Mouse (Mus musculus) myocyte (in vitro differentiated cells): Measurements from ENCODE around the gene Snx29. TPM values are rescaled to one million over a fixed set of nuclear protein-coding genes. Genes with fewer than 3 reads are reported as not detected.

Source experiments
- H3K27me3 ChIP-seq: one replicate; pipeline ENCODE4 v1.6.1; 2011; ENCODE audit not compliant: control insufficient read depth, insufficient read depth, insufficient read length
- H3K36me3 ChIP-seq: one replicate; pipeline ENCODE4 v1.6.1; 2011; ENCODE audit not compliant: control insufficient read depth, insufficient read depth
- H3K4me2 ChIP-seq: one replicate; pipeline ENCODE4 v1.6.1; 2011; ENCODE audit warnings: low read depth, control low read depth
- H3K4me3 ChIP-seq: one replicate; pipeline ENCODE4 v1.5.1; 2011; ENCODE audit warnings: mild to moderate bottlenecking, control low read depth, moderate library complexity
- H3K79me2 ChIP-seq: one replicate; pipeline ENCODE4 v1.6.1; 2011; ENCODE audit not compliant: control insufficient read depth, insufficient read depth
- H3ac ChIP-seq: one replicate; pipeline ENCODE4 v1.6.1; 2011; ENCODE audit not compliant: control insufficient read depth, insufficient read length
- CEBPB ChIP-seq: IDR thresholded peaks from 2 replicates; pipeline ENCODE4 v1.6.1; 2011; ENCODE audit warnings: mild to moderate bottlenecking, moderate library complexity; ENCODE audit not compliant: poor library complexity, insufficient read depth, severe bottlenecking
- E2F4 ChIP-seq: IDR thresholded peaks from one replicate; pipeline ENCODE4 v1.6.1; 2011; ENCODE audit warnings: mild to moderate bottlenecking, control low read depth, moderate library complexity; ENCODE audit not compliant: insufficient read depth
- MAX ChIP-seq: IDR thresholded peaks from one replicate; pipeline ENCODE4 v1.6.1; 2011; ENCODE audit warnings: low read depth, mild to moderate bottlenecking, control low read depth
- MYOD1 ChIP-seq, 3 experiments: IDR thresholded peaks; one replicate each; pipeline ENCODE4 v1.6.1; 2011; ENCODE audit warnings: control low read depth in 2 of 3, low read depth in 2 of 3, mild to moderate bottlenecking in 2 of 3, moderate library complexity in 1 of 3; ENCODE audit not compliant: insufficient read length in 2 of 3, control insufficient read depth in 1 of 3
- MYOG ChIP-seq, 3 experiments: IDR thresholded peaks; one replicate each; pipeline ENCODE4 v1.6.1; 2011; ENCODE audit warnings: control low read depth in 2 of 3, low read depth in 2 of 3, mild to moderate bottlenecking in 2 of 3; ENCODE audit not compliant: insufficient read length in 2 of 3, control insufficient read depth in 1 of 3, insufficient read depth in 1 of 3
- POLR2A ChIP-seq: IDR thresholded peaks from one replicate; pipeline ENCODE4 v1.6.1; 2011; ENCODE audit warnings: low read depth, mild to moderate bottlenecking, control low read depth, moderate library complexity; ENCODE audit not compliant: insufficient read length
- POLR2AphosphoS2 ChIP-seq: IDR thresholded peaks from one replicate; pipeline ENCODE4 v1.6.1; 2011; ENCODE audit warnings: low read depth, control low read depth; ENCODE audit not compliant: insufficient read length
- REST ChIP-seq: IDR thresholded peaks from one replicate; pipeline ENCODE4 v1.6.1; 2011; ENCODE audit warnings: mild to moderate bottlenecking, control low read depth, moderate library complexity; ENCODE audit not compliant: insufficient read depth, insufficient read length
- SRF ChIP-seq: IDR thresholded peaks from one replicate; pipeline ENCODE4 v1.6.1; 2011; ENCODE audit warnings: low read depth; ENCODE audit not compliant: control insufficient read depth, insufficient read length
- TCF12 ChIP-seq: IDR thresholded peaks from one replicate; pipeline ENCODE4 v1.6.1; 2011; ENCODE audit warnings: mild to moderate bottlenecking, control low read depth; ENCODE audit not compliant: poor library complexity, insufficient read depth, severe bottlenecking
- TCF3 ChIP-seq: IDR thresholded peaks from one replicate; pipeline ENCODE4 v1.6.1; 2011; ENCODE audit warnings: low read depth, control low read depth; ENCODE audit not compliant: insufficient read length
- USF1 ChIP-seq: IDR thresholded peaks from one replicate; pipeline ENCODE4 v1.6.1; 2011; ENCODE audit warnings: low read depth, mild to moderate bottlenecking, control low read depth, moderate library complexity
- polyA plus RNA-seq: library from polyadenylated mRNA; unstranded; fragments of >200 nt; fragmentation: generic; extraction: Trizol; gene quantifications from one replicate; pipeline ENCODE4 v1.2.1, GENCODE M21; 2012; ENCODE audit warnings: missing spikeins

Gene Snx29
- polyA plus RNA-seq, 1 experiment: 1.7 TPM

GRCm38 (mm10) chr16:11621664-11622063 lies 299.0 kb downstream of the Snx29 start:
- no peak overlapping the region for H3K4me2 ChIP-seq
- H3K36me3 ChIP-seq: no peaks in the 10 kb centered on the region
- H3K27me3 ChIP-seq: no peaks in the 10 kb centered on the region
- H3K4me3 ChIP-seq: no peak overlapping the region
- H3K79me2 ChIP-seq: no peaks in the 10 kb centered on the region
- no peak for TF ChIP-seq MAX
- no peak for TF ChIP-seq MYOG (IDR thresholded peaks at IDR 0.05; ENCODE audit: control insufficient read depth in 1 of 3, insufficient read depth in 1 of 3, insufficient read length in 2 of 3, low read depth in 2 of 3)
- TF ChIP-seq TCF12: no peak
- no peak for TF ChIP-seq POLR2AphosphoS2
- no peak for TF ChIP-seq CEBPB
- no peak for TF ChIP-seq MYOD1 (IDR thresholded peaks at IDR 0.05; ENCODE audit: control insufficient read depth in 1 of 3, insufficient read length in 2 of 3, low read depth in 2 of 3)
- TF ChIP-seq USF1: no peak
- TF ChIP-seq REST: no peak
- TF ChIP-seq E2F4: no peak
- no peak for TF ChIP-seq TCF3
- no peak for TF ChIP-seq SRF
- no peak overlapping the region for H3ac ChIP-seq

DNA sequence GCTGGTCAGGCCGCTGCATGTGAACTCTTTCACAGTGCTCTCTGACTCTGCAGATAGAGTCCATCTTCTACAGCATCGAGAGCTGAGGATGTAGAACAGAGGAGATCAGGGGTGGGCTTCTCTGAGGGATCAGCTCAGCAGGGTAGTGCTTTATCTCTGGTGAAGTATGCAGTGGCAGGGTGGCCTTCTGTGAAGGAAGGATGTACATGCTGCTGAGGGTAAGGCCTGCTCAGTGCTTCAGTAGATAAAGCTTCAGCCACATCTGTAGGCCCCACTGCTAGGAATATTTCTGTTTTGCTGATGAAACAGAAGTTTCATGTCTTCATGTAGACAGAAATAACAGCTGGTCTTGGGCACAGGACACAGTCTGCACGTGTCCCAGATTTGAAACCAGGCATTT lies 300.3 kb downstream of the Snx29 start:
- Histone ChIP-seq H3K4me2 (no peak overlapping the region), H3ac (no peak overlapping the region), H3K4me3 (no peak overlapping the region), H3K79me2 (no peaks in the 10 kb centered on the region), H3K27me3 (no peaks in the 10 kb centered on the region), H3K36me3 (no peaks in the 10 kb centered on the region)
- TF ChIP-seq MAX: no peak
- TF ChIP-seq MYOD1 (IDR thresholded peaks at IDR 0.05; ENCODE audit: control insufficient read depth in 1 of 3, insufficient read length in 2 of 3, low read depth in 2 of 3): no peak
- no peak for TF ChIP-seq MYOG (IDR thresholded peaks at IDR 0.05; ENCODE audit: control insufficient read depth in 1 of 3, insufficient read depth in 1 of 3, insufficient read length in 2 of 3, low read depth in 2 of 3)
- TF ChIP-seq E2F4: no peak
- no peak for TF ChIP-seq TCF3
- TF ChIP-seq TCF12: no peak
- TF ChIP-seq USF1: no peak
- TF ChIP-seq POLR2AphosphoS2: no peak
- no peak for TF ChIP-seq SRF
- TF ChIP-seq CEBPB: no peak
- TF ChIP-seq POLR2A: no peak
- no peak for TF ChIP-seq REST

DNA sequence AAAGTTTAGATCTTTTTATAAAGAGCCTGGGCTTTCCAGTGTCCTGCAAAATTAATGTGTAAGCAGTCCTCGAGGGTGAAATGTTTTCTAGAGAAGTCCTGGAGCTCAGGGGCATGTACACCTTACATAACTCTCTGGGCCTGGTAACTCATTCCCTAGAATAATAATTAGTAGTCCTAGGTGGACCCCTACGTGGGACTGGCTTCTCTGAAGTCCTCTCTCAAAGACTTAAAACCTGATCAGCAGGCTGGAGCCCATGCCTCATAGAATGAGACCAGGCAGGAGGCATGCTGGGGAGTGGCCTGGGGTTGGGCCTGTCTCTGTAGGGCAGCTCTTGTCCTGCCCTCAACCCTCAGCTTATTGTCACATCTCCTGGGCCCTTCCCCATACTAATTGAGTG lies 301.4 kb downstream of the Snx29 start:
- TF ChIP-seq USF1 (no peak), E2F4 (no peak), POLR2AphosphoS2 (no peak), SRF (no peak), MAX (no peak), REST (no peak), CEBPB (no peak), MYOD1 (IDR thresholded peaks at IDR 0.05; ENCODE audit: control insufficient read depth in 1 of 3, insufficient read length in 2 of 3, low read depth in 2 of 3) (no peak), POLR2A (no peak), TCF12 (no peak)
- H3K4me2 ChIP-seq: no peak overlapping the region

GRCm38 (mm10) chr16:11626004-11626481 lies 303.3 kb downstream of the Snx29 start:
- Histone ChIP-seq H3K4me2 (no peak overlapping the region), H3K4me3 (no peak overlapping the region), H3ac (no peak overlapping the region), H3K36me3 (no peaks in the 10 kb centered on the region), H3K27me3 (no peaks in the 10 kb centered on the region), H3K79me2 (no peaks in the 10 kb centered on the region)
- TF ChIP-seq MYOD1 (IDR thresholded peaks at IDR 0.05; ENCODE audit: control insufficient read depth in 1 of 3, insufficient read length in 2 of 3, low read depth in 2 of 3) (no peak), E2F4 (no peak), SRF (no peak), MAX (no peak), CEBPB (no peak), POLR2A (no peak), REST (no peak), TCF3 (no peak), USF1 (no peak), TCF12 (no peak), POLR2AphosphoS2 (no peak), MYOG (IDR thresholded peaks at IDR 0.05; ENCODE audit: control insufficient read depth in 1 of 3, insufficient read depth in 1 of 3, insufficient read length in 2 of 3, low read depth in 2 of 3) (no peak)

More for the DNA sequence above, 301.4 kb downstream of the Snx29 start:
- Histone ChIP-seq H3K27me3 (no peaks in the 10 kb centered on the region), H3ac (no peak overlapping the region), H3K36me3 (no peaks in the 10 kb centered on the region), H3K79me2 (no peaks in the 10 kb centered on the region), H3K4me3 (no peak overlapping the region)

DNA sequence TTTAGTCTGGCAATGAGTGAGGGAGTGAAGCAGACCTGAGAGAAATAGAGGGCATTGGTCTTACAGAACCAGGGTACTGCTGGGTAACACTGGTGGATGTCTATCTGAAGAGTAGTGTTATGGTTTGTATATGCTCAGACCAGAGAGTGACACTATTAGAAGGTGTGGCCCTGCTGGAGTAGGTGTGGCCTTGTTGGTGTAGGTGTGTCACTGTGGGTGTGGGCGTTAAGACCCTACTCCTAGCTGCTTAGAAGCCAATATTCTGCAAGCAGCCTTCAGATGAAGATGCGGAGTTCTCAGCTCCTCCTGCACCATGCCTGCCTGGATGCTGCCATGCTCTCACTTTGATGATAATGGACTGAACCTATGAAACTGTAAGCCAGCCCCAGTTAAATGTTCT lies 303.9 kb downstream of the Snx29 start:
- H3K4me2 ChIP-seq: no peak overlapping the region
- TF ChIP-seq POLR2A: no peak
- no peak for TF ChIP-seq MYOG (IDR thresholded peaks at IDR 0.05; ENCODE audit: control insufficient read depth in 1 of 3, insufficient read depth in 1 of 3, insufficient read length in 2 of 3, low read depth in 2 of 3)
- no peaks in the 10 kb centered on the region for H3K36me3 ChIP-seq
- H3K79me2 ChIP-seq: no peaks in the 10 kb centered on the region
- no peak overlapping the region for H3K4me3 ChIP-seq
- H3ac ChIP-seq: no peak overlapping the region
- H3K27me3 ChIP-seq: no peaks in the 10 kb centered on the region
